10 mouse cellular contexts compared by ENCODE assay signal in the genomic region with DNA sequence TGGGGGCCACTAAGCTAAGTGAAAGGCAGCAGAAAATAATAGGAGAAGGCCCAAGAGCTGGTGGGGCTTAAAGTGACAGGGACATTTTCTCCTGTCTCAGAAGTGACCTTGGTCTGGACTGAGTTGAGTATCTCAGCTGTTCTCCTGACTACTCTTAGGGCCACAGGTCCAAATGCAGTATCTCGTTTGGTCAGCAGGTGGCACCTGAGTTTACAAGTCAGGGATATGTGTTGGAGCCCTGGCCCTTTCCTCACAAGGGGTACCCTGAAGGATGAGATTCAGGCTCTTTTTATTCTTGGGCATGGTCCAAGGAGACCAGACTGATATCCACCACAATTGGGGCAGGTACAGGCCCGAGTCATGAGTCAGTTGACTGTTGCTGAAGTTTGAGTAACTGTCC. TPM values are rescaled to one million over a fixed set of nuclear protein-coding genes. Genes with fewer than 3 reads are reported as not detected.
DNase-seq lines count a peak whose midpoint lies in the region; TF ChIP-seq lines count a peak whose summit lies in the region.
"Had no signal": no experiment of that assay in that cellular context is flagged by ENCODE, and none has a peak within 500 bp of the region (broad histone marks: within the 10 kb centered on the region; RNA-seq: fewer than 3 reads in every experiment).

No protein-coding gene starts in this region.

- intact Hi-C loops in gastrocnemius, postnatal 36 days (cut with DNase I) = no loop called here

- H3K27ac ChIP-seq in cortical plate, adult 2 months (ENCODE audit: insufficient read depth, low read length) = no peak overlapping the region
- no peak overlapping the region for H3K27ac ChIP-seq in limb, embryonic 10.5 days
- H3K27ac ChIP-seq: embryonic facial prominence, embryonic 13.5 days had no signal

- H3K27me3 ChIP-seq in limb, embryonic 10.5 days (ENCODE audit: low read depth, poor library complexity, severe bottlenecking) = no peaks in the 10 kb centered on the region
- H3K27me3 ChIP-seq: embryonic facial prominence, embryonic 13.5 days had no signal

- H3K4me3 ChIP-seq in cortical plate, adult 2 months (ENCODE audit: insufficient read depth, low read length) = no peak overlapping the region
- no peak overlapping the region for H3K4me3 ChIP-seq in limb, embryonic 10.5 days
- H3K4me3 ChIP-seq: embryonic facial prominence, embryonic 13.5 days; myocyte had no signal

- peak; percentile 82 for TF ChIP-seq CTCF in cortical plate, adult 2 months (IDR thresholded peaks at IDR 0.05; ENCODE audit: extremely low read depth, insufficient read depth, low read length)

- peaks cover 5% of the 10 kb centered on the region for H3K36me3 ChIP-seq in limb, embryonic 10.5 days

- no peaks in the 10 kb centered on the region for H3K9me3 ChIP-seq in limb, embryonic 10.5 days (replicated peaks)
- H3K9me3 ChIP-seq: embryonic facial prominence, embryonic 13.5 days had no signal

- DNase-seq in B cell, adult 2 months = peak; percentile 26 to 29
- DNase-seq in adipocyte (ENCODE audit: low spot score) = peak; percentile 61
- DNase-seq in gastrocnemius, postnatal 36 days = peak; percentile 30 to 39
- DNase-seq in kidney, adult 9 months = peak; percentile 70
- peak; percentile 65 for DNase-seq in limb, embryonic 10.5 days (ENCODE audit: low spot score)
- peak; percentile 70 for DNase-seq in naive thymus-derived CD4-positive, alpha-beta T cell, adult 2 months (ENCODE audit: low read depth)
- DNase-seq in thymus, postnatal 14 days = peak; percentile 63

- 30% methylated on average over 2 of the region's 2 CpGs for WGBS in limb, embryonic 10.5 days

- peaks cover 2% of the 10 kb centered on the region; the same call in 1 of the 2 replicates for H3K4me1 ChIP-seq in cortical plate, adult 2 months (ENCODE audit: control insufficient read depth, insufficient read depth, low read length)
- H3K4me1 ChIP-seq in limb, embryonic 10.5 days = peaks cover 5% of the 10 kb centered on the region; the same call in 1 of the 2 replicates

- TF ChIP-seq POLR2A in cortical plate, adult 2 months (IDR thresholded peaks at IDR 0.05; ENCODE audit: extremely low read depth, insufficient read depth, low read length) = no peak

RNA-seq across cellular contexts. Expression of a gene that starts 44.8 kb away (rescaled TPM):
- 46.0 and 47.5 TPM in 2 replicates for polyA plus RNA-seq in cortical plate, adult 2 months (2012; rRNA removed)
- 10 to 100 TPM; 14.9 to 15.5 TPM for total RNA-seq in gastrocnemius, postnatal 36 days (2021)
- polyA plus RNA-seq in limb, embryonic 10.5 days (2016; fragmentation: Nextera tagmentation; extraction: Ambion mirVana) = 20.0 and 21.8 TPM in 2 replicates
